Mouse (Mus musculus) spleen, adult 2 months (tissue): ENCODE measurements around the gene 4930407I10Rik. TPM values are rescaled to one million over a fixed set of nuclear protein-coding genes. Genes with fewer than 3 reads are reported as not detected.

ENCODE experiments used
- DNase-seq, 2 experiments: peaks; one replicate each; pipeline versions ENCODE4 v3.0.0 to v3.0.0-alpha.2; 2012 to 2021; ENCODE audit warnings: low spot score in 2 of 2, low read depth in 1 of 2
- H3K27ac ChIP-seq: fragments of 200-500 bp; 2 replicates; pipeline ENCODE4 v1.5.1; 2012; ENCODE audit warnings: low read length, inconsistent platforms; ENCODE audit not compliant: insufficient read depth
- H3K27me3 ChIP-seq: fragments of 200-500 bp; 2 replicates; pipeline ENCODE4 v1.6.1; 2012; ENCODE audit warnings: mild to moderate bottlenecking, moderate library complexity, low read length, inconsistent platforms; ENCODE audit not compliant: control insufficient read depth, insufficient read depth
- H3K36me3 ChIP-seq: fragments of 200-500 bp; 2 replicates; pipeline ENCODE4 v1.6.1; 2012; ENCODE audit warnings: mild to moderate bottlenecking, low read length, inconsistent platforms; ENCODE audit not compliant: control insufficient read depth, insufficient read depth
- H3K4me1 ChIP-seq: fragments of 200-500 bp; 2 replicates; pipeline ENCODE4 v1.6.1; 2011; ENCODE audit warnings: inconsistent platforms; ENCODE audit not compliant: control insufficient read depth, insufficient read depth, insufficient read length
- H3K4me3 ChIP-seq: fragments of 200-500 bp; 2 replicates; pipeline ENCODE4 v1.5.1; 2011; ENCODE audit warnings: mild to moderate bottlenecking, inconsistent platforms; ENCODE audit not compliant: insufficient read depth, insufficient read length; ENCODE audit errors: extremely low read depth
- CTCF ChIP-seq: fragments of 200-500 bp; IDR thresholded peaks from 2 replicates; pipeline ENCODE4 v1.5.1; 2011; ENCODE audit warnings: mild to moderate bottlenecking, inconsistent platforms; ENCODE audit not compliant: insufficient read depth, insufficient read length, insufficient replicate concordance; ENCODE audit errors: extremely low read depth
- POLR2A ChIP-seq: fragments of 200-500 bp; IDR thresholded peaks from 2 replicates; pipeline ENCODE4 v1.6.1; 2011; ENCODE audit warnings: low read depth, low read length, inconsistent platforms
- WGBS: fragments of 180-500 bp; shearing (Covaris S2); methylation state at CpG from one replicate; pipeline ENCODE4 v1.1.7; 2018; 5-methylcytosine and 5-hydroxymethylcytosine counted together
- polyA plus RNA-seq: library from polyadenylated mRNA; depleted of rRNA; stranded (reverse); fragments of >200 nt; gene quantifications from 2 replicates; pipeline ENCODE4 v1.2.3, GENCODE M21; 2012; rRNA removed

Gene 4930407I10Rik
- polyA plus RNA-seq, 1 experiment, result not detected

DNA sequence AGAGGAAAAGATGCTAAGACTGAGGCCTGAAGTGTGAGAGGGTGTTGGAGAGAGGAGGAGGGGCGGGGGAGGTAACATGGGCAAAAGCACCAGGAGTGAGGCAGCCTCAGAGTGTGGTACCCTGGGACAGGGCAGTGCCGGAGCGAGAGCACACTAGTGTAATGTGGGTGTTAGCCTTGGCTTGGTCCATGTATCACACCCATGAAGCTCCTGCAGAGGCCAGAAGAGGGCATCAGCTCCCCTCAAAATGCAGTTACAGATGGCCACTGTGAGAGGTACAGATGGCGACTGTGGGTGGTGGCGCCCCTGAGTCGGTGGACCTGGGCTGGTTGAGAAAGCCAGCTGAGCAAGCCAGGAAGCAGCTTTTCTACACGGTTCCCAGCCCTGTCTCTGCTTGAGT, 22.2 kb downstream of the 4930407I10Rik start:
- no peaks in the 10 kb centered on the region for H3K36me3 ChIP-seq
- peak; percentile 15 to 33 for DNase-seq
- H3K27me3 ChIP-seq, result no peaks in the 10 kb centered on the region
- no peaks in the 10 kb centered on the region for H3K4me1 ChIP-seq
- TF ChIP-seq CTCF (peak; percentile 44; the same call in 1 of the 2 replicates), POLR2A (no peak)
- 32% methylated on average over 7 of the region's 7 CpGs for WGBS
- H3K4me3 ChIP-seq, result no peak overlapping the region
- H3K27ac ChIP-seq, result no peak overlapping the region

GRCm38 (mm10) chr15:82085606-82086005, 26.7 kb downstream of the 4930407I10Rik start:
- H3K4me1 ChIP-seq, result no peaks in the 10 kb centered on the region
- no peak for TF ChIP-seq CTCF
- no peak for TF ChIP-seq POLR2A
- H3K27me3 ChIP-seq, result no peaks in the 10 kb centered on the region; the same call in 1 of the 2 replicates
- no peaks in the 10 kb centered on the region for H3K36me3 ChIP-seq
- H3K27ac ChIP-seq, result no peak overlapping the region
- no peak overlapping the region for H3K4me3 ChIP-seq
- 92% methylated on average over 9 of the region's 9 CpGs for WGBS
- no peak for DNase-seq

GRCm38 (mm10) chr15:82086131-82086530, 27.2 kb downstream of the 4930407I10Rik start:
- no peaks in the 10 kb centered on the region for H3K4me1 ChIP-seq
- no peaks in the 10 kb centered on the region for H3K36me3 ChIP-seq
- DNase-seq, result no peak
- no peak overlapping the region for H3K4me3 ChIP-seq
- TF ChIP-seq CTCF, result no peak
- no peak for TF ChIP-seq POLR2A
- WGBS, result 85% methylated on average over 12 of the region's 12 CpGs
- no peak overlapping the region for H3K27ac ChIP-seq
- no peaks in the 10 kb centered on the region; the same call in 1 of the 2 replicates for H3K27me3 ChIP-seq

DNA sequence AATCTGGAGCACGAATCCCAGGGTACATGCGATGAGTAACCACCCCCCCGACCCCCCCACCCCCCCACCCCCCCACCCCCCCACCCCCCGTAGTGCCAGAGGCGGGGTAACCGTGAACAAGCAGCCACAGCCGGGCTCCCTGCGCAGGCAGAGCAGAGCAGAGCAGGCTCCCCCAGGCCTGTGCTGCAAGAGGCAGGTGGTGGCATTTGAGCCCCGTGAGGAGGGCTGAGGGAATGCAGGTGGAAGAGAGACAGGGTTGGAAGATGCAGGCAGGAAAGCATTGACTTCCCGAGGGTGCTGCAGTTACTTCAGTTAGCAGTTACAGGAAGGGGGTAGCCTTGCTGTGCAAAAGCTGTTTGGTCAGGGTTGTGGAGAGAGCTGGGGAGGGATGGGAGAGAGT, 28.3 kb downstream of the 4930407I10Rik start:
- Histone ChIP-seq H3K36me3 (no peaks in the 10 kb centered on the region), H3K4me3 (no peak overlapping the region), H3K27me3 (no peaks in the 10 kb centered on the region; the same call in 1 of the 2 replicates), H3K27ac (no peak overlapping the region), H3K4me1 (no peaks in the 10 kb centered on the region)
- DNase-seq, result no peak
- no peak for TF ChIP-seq POLR2A
- no peak for TF ChIP-seq CTCF
- WGBS, result 5% methylated on average over 10 of the region's 10 CpGs

DNA sequence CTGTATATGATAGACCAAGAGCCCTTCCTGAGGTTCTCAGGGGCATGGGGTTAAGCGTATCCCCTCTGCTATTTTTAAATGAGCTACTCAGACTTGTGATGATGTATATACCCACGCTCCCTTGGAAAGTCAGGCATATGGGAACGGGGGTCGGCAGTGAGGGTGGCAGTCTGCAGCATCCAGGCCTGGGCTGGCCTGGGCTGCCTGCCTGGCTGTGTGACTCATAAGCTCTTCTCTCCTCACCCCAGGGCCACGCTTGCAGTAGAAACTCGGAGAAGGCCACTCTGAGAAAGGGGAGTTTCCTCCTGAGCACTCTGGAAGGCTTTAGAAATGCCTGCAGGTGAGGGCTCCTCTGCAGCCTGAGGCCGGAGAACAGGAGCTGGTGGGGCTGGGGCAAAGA, 32.1 kb downstream of the 4930407I10Rik start:
- Histone ChIP-seq H3K27ac (no peak overlapping the region), H3K36me3 (no peaks in the 10 kb centered on the region), H3K4me3 (no peak overlapping the region), H3K4me1 (no peaks in the 10 kb centered on the region), H3K27me3 (no peaks in the 10 kb centered on the region; the same call in 1 of the 2 replicates)
- 89% methylated on average over 7 of the region's 7 CpGs for WGBS
- TF ChIP-seq CTCF, result no peak
- no peak for TF ChIP-seq POLR2A
- DNase-seq, result no peak

GRCm38 (mm10) chr15:82106953-82107555, 48.1 kb downstream of the 4930407I10Rik start:
- H3K4me3 ChIP-seq, result no peak overlapping the region
- no peak for DNase-seq
- 26% methylated on average over 8 of the region's 8 CpGs for WGBS

More at GRCm38 (mm10) chr15:82106953-82107555, 48.1 kb downstream of the 4930407I10Rik start:
- H3K36me3 ChIP-seq, result no peaks in the 10 kb centered on the region
- no peak overlapping the region for H3K27ac ChIP-seq
- no peaks in the 10 kb centered on the region for H3K4me1 ChIP-seq
- H3K27me3 ChIP-seq, result no peaks in the 10 kb centered on the region
- TF ChIP-seq CTCF, result peak; percentile 53; the same call in 1 of the 2 replicates
- no peak for TF ChIP-seq POLR2A

Other genes with a start within 250 kb of the 4930407I10Rik start
- gene Tob2, start 200.4 kb upstream of the 4930407I10Rik start, polyA plus RNA-seq, result 24.8 and 36.6 TPM in 2 replicates
- gene Phf5a, start 187.2 kb upstream of the 4930407I10Rik start, polyA plus RNA-seq, result 22.7 and 29.8 TPM in 2 replicates
- gene Aco2, start 186.8 kb upstream of the 4930407I10Rik start, polyA plus RNA-seq, result 68.7 and 80.4 TPM in 2 replicates
- gene Polr3h, start 132.9 kb upstream of the 4930407I10Rik start, polyA plus RNA-seq, result 8.6 and 11.1 TPM in 2 replicates
- gene Csdc2, start 122.4 kb upstream of the 4930407I10Rik start, polyA plus RNA-seq, result 5.4 and 6.1 TPM in 2 replicates
- gene Pmm1, start 98.2 kb upstream of the 4930407I10Rik start, polyA plus RNA-seq, result 18.2 and 28.1 TPM in 2 replicates
- not detected in 2 replicates for gene 1700029P11Rik, start 78.6 kb upstream of the 4930407I10Rik start, polyA plus RNA-seq
- 11.8 TPM in 2 replicates for gene Xrcc6, start 71.3 kb upstream of the 4930407I10Rik start, polyA plus RNA-seq
- 15.4 and 18.1 TPM in 2 replicates for gene Desi1, start 25.3 kb upstream of the 4930407I10Rik start, polyA plus RNA-seq
- gene Snu13, start 11.6 kb upstream of the 4930407I10Rik start, polyA plus RNA-seq, result 34.5 and 37.5 TPM in 2 replicates
- 0.05 TPM in 1 of 2 replicates, not detected in the other for gene Mei1, start 10.8 kb downstream of the 4930407I10Rik start, polyA plus RNA-seq
- gene Ccdc134, start 68.8 kb downstream of the 4930407I10Rik start, polyA plus RNA-seq, result 16.2 and 16.7 TPM in 2 replicates
- 204 and 317 TPM in 2 replicates for gene Srebf2, start 88.0 kb downstream of the 4930407I10Rik start, polyA plus RNA-seq
- 5.4 and 14.7 TPM in 2 replicates for gene Shisa8, start 153.7 kb downstream of the 4930407I10Rik start, polyA plus RNA-seq
- 120 and 179 TPM in 2 replicates for gene Tnfrsf13c, start 165.2 kb downstream of the 4930407I10Rik start, polyA plus RNA-seq
- gene Cenpm, start 185.6 kb downstream of the 4930407I10Rik start, polyA plus RNA-seq, result 10.2 and 16.8 TPM in 2 replicates
- 0.05 and 0.08 TPM in 2 replicates for gene 1500009C09Rik, start 193.2 kb downstream of the 4930407I10Rik start, polyA plus RNA-seq
- gene Sept3, start 215.7 kb downstream of the 4930407I10Rik start, polyA plus RNA-seq, result 1.6 and 1.8 TPM in 2 replicates
- 0.07 TPM in 1 of 2 replicates, not detected in the other for gene Wbp2nl, start 239.8 kb downstream of the 4930407I10Rik start, polyA plus RNA-seq